ENCODE assay signal across 8 mouse cellular contexts in the genomic region with DNA sequence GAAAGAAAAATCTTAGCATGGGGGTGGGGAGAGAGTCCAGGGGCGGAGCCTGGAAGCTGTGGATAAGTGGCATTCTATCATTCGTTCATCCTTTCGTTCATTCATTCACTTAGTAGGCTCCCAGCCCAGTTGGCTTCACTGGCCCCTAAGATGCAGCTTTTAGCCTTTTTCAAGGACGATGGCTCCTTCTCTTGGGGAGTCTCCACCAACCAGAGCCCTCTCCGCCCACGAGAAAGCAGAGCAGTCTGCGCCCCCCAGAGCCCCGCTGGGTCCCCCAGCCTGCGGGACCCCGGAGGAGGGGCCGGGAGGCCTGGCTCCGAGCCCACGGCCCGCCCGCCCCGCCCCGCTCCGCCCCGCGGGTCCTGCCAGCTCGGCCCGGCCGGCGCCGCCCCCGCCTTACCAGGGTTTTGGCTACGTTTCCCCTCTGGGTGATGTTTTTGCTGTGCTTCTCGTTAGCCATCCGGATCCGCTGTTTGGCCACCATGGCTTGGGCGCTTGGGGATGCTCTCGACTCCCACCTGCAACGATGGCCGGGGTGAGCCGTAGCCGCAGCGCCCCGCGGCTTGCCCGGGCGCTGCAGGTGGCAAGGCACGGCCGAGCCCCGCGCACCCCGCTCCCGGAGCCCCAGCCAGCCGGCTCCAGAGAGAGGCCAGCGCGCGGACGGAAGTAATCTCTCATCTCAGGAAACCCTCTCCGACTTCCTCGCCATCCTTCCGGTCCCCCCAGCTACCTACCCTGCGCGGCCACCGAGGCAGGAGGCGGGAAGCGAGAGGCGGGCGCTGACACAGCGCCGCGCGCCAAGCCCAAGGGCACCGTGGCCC. TPM values are rescaled to one million over a fixed set of nuclear protein-coding genes. Genes with fewer than 3 reads are reported as not detected.
DNase-seq lines count a peak whose midpoint lies in the region; ATAC-seq and TF ChIP-seq lines count a peak whose summit lies in the region.

No protein-coding gene starts in this region.

- peak; percentile 76 for ATAC-seq in frontal cortex, adult (ENCODE audit: low TSS enrichment)
- peak; percentile 84 for ATAC-seq in neural tube, embryonic 14.5 days (ENCODE audit: low read depth)

- no peaks in the 10 kb centered on the region for H3K27me3 ChIP-seq in cerebellum, adult 2 months (ENCODE audit: control insufficient read depth, insufficient read depth, low read length)
- no peaks in the 10 kb centered on the region for H3K27me3 ChIP-seq in neural tube, embryonic 14.5 days (ENCODE audit: control insufficient read depth, insufficient read depth, low read length)

- H3K36me3 ChIP-seq in neural tube, embryonic 14.5 days (ENCODE audit: control insufficient read depth, insufficient read depth, low read length): no peaks in the 10 kb centered on the region

- TF ChIP-seq CTCF in cerebellum, adult 2 months (IDR thresholded peaks at IDR 0.05; ENCODE audit: borderline replicate concordance, insufficient read depth, low read depth, low read length): no peak
- peak; percentile 45 for TF ChIP-seq CTCF in layer of hippocampus, adult 2 months (conservative IDR thresholded peaks at IDR 0.05)

- peak overlapping the region; percentile 70 for H3K4me2 ChIP-seq in neural tube, embryonic 14.5 days (ENCODE audit: low read depth, low read length)

- TF ChIP-seq POLR2A in cerebellum, adult 2 months (IDR thresholded peaks at IDR 0.05; ENCODE audit: borderline replicate concordance, insufficient read depth, low read length): peak; percentile 46; the same call in 1 of the 2 replicates

- peak overlapping the region; percentile 86 for H3K4me3 ChIP-seq in cerebellum, adult 2 months (replicated peaks; ENCODE audit: insufficient read depth, low read depth, low read length)
- H3K4me3 ChIP-seq in layer of hippocampus, adult 2 months: peak overlapping the region; percentile 75
- H3K4me3 ChIP-seq in neural tube, embryonic 14.5 days (ENCODE audit: low read depth, low read length): peak overlapping the region; percentile 52

- peaks cover 8% of the 10 kb centered on the region; the same call in 1 of the 2 replicates for H3K4me1 ChIP-seq in cerebellum, adult 2 months (ENCODE audit: control insufficient read depth, insufficient read depth, low read length)
- peaks cover 14% of the 10 kb centered on the region; the same call in 1 of the 2 replicates for H3K4me1 ChIP-seq in neural tube, embryonic 14.5 days (ENCODE audit: control insufficient read depth, insufficient read depth, low read length)

- H3K9me3 ChIP-seq in neural tube, embryonic 14.5 days (ENCODE audit: control insufficient read depth, low read length): no peaks in the 10 kb centered on the region

- H3K9ac ChIP-seq in neural tube, embryonic 14.5 days (replicated peaks; ENCODE audit: low read depth, low read length): peak overlapping the region; percentile 85

- under 1% methylated on average over 51 of the region's 67 CpGs for WGBS in cerebellum, adult 2 months
- under 1% methylated on average over 64 of the region's 67 CpGs for whole genome bisulfite sequencing in neural tube, embryonic 14.5 days

- H3K27ac ChIP-seq in cerebellum, adult 2 months (ENCODE audit: insufficient read depth, low read length): peak overlapping the region; percentile 98
- peak overlapping the region; percentile 98 for H3K27ac ChIP-seq in layer of hippocampus, adult 2 months
- peak overlapping the region; percentile 79 for H3K27ac ChIP-seq in neural tube, embryonic 14.5 days (ENCODE audit: low read depth, low read length)

- DNase-seq in ES-CJ7 (ENCODE audit: low read depth, low spot score): peak; percentile 35
- peak; percentile 88 to 92 for DNase-seq in cerebellum, adult 2 months
- peak; percentile 69 for DNase-seq in heart, postnatal 4 days
- peak; percentile 46 to 54 for DNase-seq in layer of hippocampus, adult 2 months (ENCODE audit: low spot score in 2 of 2)
- peak; percentile 53 to 56 for DNase-seq in lung, adult 18-20 months
- peak; percentile 84 for DNase-seq in testis, postnatal 10 days (ENCODE audit: low spot score)

RNA-seq across cellular contexts. Expression of gene Serp2, which starts 0.4 kb away (rescaled TPM):
- polyA plus RNA-seq in cerebellum, adult 2 months (2012; rRNA removed): 173 and 177 TPM in 2 replicates
- total RNA-seq in heart, postnatal 4 days (2021): 1 to 10 TPM; 1.6 TPM
- 100 to 1,000 TPM; 142 to 158 TPM for total RNA-seq in layer of hippocampus, adult 2 months (2021)
- 202 and 265 TPM in 2 replicates for polyA plus RNA-seq in neural tube, embryonic 14.5 days (2014; fragmentation: Nextera tagmentation; extraction: Ambion mirVana)

Comparison
In these comparisons a context has a peak if more than half of its experiments do, and no peak if none do; other contexts are left out.
1. Peak in every context shown above with its lines: DNase-seq, ATAC-seq, H3K4me3 ChIP-seq and H3K27ac ChIP-seq.
2. DNase-seq: peak in every context shown above with its lines; median percentile 90 in cerebellum, adult 2 months; 84 in testis, postnatal 10 days; 69 in heart, postnatal 4 days; 54 in lung, adult 18-20 months; 50 in layer of hippocampus, adult 2 months; 35 in ES-CJ7.
3. RNA of gene Serp2, which starts 0.4 kb away (total RNA-seq): 142 to 158 TPM in layer of hippocampus, adult 2 months; 1.6 TPM in heart, postnatal 4 days; every median in the first group is over 10 times any median in the second.